Mouse (Mus musculus) MEL (cell line): ENCODE measurements around the gene Rffl.

Source experiments
- CTCF ChIP-seq, 3 experiments: IDR thresholded peaks in 2 of 3; conservative IDR thresholded peaks in 1 of 3; 2 replicates each; pipeline ENCODE4 v1.5.1; 2011 to 2012; ENCODE audit warnings: low read length in 3 of 3, low read depth in 2 of 3, mild to moderate bottlenecking in 2 of 3, improper control_type of control experiment in 1 of 3, inconsistent platforms in 1 of 3, mixed read lengths in 1 of 3, moderate library complexity in 1 of 3; ENCODE audit not compliant: control insufficient read depth in 1 of 3, insufficient read depth in 1 of 3, poor library complexity in 1 of 3, severe bottlenecking in 1 of 3
- ZC3H11A ChIP-seq: IDR thresholded peaks from 2 replicates; pipeline ENCODE4 v1.6.1; 2012; ENCODE audit warnings: low read depth, mild to moderate bottlenecking, inconsistent platforms, low read length, improper control_type of control experiment

DNA sequence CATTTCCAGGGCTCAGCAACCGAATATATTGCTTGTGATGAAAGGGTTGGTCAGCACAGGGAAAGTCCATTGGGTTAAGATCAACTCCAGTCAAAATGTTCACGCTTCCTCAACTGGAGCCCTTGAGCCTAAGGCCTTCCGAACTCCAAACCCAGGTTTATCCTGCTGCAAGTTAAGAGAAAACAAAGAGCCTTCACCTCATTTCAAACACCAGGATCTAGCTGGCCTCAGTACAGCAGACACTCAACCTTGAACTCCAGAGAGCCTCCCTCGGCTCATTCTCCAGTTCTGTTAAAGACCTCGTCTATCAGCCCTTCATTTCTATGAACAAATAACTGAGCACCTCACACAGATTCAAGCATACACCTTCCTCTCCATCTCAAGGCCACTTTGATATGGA, 90.9 kb downstream of the Rffl start:
- no peak for TF ChIP-seq ZC3H11A
- no peak for TF ChIP-seq CTCF (IDR thresholded peaks at IDR 0.05 in 2 of 3, conservative IDR thresholded peaks at IDR 0.05 in 1 of 3; ENCODE audit: control insufficient read depth in 1 of 3, insufficient read depth in 1 of 3, low read depth in 2 of 3, low read length in 3 of 3, poor library complexity in 1 of 3, severe bottlenecking in 1 of 3)
